Mouse (Mus musculus) cerebellum, postnatal 10 days (tissue): ENCODE measurements around the gene Prr19.
A peak's percentile ranks its signal among the peaks of the same experiment; 100 is the strongest.
"Not testable (repeated sequence)": the region's sequence is repeated elsewhere in the genome, so short reads cannot be mapped to it uniquely, and the experiment has no call there.

Experiments
- DNase-seq, 2 experiments: peaks; one replicate each; pipeline ENCODE4 v3.0.0; 2021; ENCODE audit warnings: mixed read lengths in 2 of 2

Prr19 gene

DNA sequence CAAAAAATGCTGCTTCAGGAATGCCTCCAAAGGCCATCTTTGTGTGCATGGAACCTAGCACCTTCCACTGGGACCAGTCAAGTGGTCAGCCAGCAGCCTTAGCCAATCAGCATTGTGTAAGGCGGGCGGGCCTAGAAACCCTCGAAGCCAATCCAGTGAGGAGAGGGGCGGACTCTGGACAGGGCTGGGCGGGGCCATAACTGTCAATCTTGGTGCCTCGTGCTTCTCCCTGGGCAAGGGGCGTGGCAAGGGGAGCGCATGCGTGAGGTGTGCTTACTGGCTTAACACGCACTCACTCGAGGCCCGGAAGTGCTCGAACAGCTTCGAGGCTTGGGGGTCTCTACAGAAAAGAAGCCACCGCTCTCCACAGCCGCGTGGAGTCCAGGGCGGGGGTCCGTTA, at the start of gene Prr19:
Prr19 (plus strand) TSS at position 349 of the 400 bp plus-strand sequence.
- peak; percentile 62 for DNase-seq

DNA sequence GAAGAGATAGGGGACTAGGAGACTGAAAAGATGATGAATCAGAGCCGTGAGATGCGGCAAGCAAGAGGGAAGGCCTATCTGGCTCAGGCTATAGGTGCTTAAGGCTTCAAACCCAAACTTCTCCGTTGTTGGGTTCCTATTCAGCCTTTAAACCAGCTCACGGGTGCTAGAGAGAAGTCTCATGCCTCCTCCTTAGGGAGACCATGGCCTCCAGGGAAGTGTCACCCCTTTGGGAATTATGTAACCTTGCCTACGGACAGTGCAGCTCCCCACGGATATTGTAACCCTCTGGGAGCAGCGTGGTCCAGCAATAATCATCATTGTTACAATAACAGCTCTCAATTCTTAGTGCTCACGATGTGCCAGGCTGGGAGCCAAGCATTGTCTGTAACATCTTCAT, 49.4 kb upstream of the Prr19 start:
- DNase-seq = peak in 1 of 2 experiments; percentile 38

DNA sequence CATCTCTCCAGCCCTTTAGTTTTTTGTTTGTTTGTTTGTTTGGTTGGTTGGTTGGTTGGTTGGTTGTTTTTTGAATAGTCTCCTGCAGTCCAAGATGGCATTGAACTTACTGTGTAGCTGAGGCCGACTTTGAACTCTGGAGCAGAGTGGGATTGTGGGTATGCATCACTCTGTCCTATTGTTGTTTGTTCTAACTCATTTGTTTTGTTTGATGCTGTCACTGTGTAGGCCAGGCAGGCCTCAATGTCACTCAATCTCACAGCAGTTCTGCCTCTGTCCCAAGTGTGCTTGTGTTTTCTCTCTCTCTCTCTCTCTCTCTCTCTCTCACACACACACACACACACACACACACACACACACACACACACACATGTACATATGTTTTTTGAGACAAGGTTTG, 39.3 kb upstream of the Prr19 start:
- no peak for DNase-seq

DNA sequence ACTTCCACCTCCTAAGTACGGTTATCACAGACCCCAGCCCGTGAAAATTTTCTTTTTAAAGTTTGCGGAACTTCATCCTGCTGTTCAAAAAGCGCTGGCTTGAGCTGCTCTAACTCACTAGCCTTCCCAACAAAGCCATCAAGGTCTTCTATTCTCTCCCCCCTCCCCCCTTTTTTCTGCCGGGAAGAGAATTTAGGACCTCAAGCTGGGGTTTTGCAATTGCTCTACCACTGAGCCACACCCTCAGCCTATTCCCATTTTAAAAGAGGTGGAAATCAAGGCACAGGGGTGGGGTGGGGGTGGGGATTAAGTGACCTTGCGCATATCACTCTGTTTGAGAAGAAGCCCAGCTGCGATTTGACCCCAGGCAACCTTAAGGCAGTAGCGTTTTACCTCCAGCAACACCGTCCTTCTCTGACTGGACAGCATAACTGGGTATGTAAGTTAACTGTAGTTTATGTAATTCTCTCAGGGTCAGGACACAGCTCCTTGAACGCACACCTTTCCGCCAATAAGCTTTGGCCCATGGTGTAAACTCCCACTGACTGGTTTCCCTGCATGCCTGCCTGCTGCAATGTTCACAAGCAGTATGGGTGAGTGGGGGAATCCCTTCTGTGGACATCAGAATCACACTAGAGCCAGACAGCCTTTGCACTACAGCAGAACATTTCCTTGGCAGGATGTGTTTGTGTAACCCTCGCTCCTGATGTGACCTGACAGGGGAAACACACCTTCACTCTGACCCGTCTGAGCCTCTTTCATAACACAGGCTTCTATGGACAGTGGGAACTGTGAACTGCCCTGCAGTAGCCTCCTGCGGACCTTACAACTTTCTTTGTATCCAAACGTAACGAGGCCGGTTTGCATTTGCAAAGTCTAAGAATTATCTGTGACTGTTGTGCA, 37.0 kb upstream of the Prr19 start:
- DNase-seq = no peak

DNA sequence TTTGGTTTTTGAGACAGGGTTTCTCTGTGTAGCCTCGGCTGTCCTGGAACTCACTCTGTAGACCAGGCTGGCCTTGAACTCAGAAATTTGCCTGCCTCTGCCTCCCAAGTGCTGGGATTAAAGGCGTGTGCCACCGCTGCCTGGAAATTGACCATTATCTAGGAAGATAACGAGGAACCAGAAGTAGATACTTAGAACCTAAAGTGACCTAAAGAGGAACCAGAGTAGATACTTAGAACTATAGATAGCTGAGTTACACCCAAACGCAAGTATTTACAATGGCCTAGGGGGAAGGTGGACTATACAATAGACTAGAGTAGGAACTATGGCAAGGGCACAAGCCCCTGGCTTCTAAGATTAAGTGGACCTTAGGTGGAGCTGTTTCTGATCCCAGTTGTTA, 35.5 kb upstream of the Prr19 start:
- DNase-seq = not testable (repeated sequence)

DNA sequence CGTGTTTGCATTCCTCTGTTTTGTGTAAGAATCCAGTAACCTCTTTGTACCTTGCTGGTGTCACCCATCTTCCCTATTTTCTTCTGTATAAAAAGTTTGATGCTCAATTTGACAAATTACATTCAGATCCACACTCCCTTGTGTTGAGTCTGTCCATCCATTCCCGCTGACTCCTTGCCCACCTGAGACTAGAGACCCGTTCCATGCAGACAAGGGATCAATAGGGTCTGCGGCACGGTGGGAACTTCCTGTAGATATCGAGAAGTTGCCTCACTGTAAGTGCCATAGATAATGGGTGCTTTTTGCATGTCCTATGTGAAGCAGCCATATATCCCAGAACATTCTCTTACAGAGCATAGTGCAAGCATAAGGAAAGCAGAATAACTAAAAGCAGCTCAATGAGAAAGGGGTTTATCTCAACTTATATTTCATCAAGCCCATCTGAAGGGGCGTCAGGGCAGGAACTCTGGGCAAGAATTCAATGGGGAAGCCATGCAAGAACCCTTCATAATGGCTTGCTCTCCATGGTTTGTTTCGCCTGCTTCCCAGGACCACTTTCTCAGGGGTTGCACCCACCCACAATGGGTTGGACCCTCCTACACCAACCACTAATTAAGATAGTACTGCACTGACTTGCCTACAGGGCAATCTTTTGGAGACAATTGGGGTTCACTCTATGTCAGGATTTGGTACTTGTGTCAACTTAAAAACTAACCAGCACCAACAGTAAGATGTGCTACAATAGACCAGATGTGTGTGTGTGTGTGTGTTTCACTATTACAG, 34.8 kb upstream of the Prr19 start:
- DNase-seq = no peak

DNA sequence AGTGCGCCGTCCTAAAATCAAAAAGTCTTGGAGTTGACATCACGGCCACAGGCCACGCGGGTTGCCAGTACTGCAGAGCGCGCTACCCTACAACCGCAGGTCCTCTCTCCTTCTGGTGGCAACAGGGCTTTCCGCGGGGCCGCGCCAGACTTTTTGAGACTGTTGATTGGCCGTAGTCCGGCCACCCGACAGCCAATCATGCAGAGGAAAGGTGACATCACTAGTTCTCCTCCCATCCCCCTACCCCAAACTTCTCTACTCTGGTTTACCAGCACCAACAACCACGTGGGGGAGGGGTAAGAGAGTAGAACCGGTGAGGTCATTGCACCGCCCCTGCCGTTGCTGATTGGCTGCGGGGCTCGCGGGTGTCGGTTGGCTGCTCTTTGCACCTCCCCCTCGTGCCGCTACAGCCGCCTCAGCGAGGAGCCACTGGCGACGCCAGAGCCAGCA, 33.9 kb upstream of the Prr19 start, which contains the start of gene Cic:
Cic (plus strand) TSS at position 404 of the 450 bp plus-strand sequence.
- peak; percentile 100 for DNase-seq

DNA sequence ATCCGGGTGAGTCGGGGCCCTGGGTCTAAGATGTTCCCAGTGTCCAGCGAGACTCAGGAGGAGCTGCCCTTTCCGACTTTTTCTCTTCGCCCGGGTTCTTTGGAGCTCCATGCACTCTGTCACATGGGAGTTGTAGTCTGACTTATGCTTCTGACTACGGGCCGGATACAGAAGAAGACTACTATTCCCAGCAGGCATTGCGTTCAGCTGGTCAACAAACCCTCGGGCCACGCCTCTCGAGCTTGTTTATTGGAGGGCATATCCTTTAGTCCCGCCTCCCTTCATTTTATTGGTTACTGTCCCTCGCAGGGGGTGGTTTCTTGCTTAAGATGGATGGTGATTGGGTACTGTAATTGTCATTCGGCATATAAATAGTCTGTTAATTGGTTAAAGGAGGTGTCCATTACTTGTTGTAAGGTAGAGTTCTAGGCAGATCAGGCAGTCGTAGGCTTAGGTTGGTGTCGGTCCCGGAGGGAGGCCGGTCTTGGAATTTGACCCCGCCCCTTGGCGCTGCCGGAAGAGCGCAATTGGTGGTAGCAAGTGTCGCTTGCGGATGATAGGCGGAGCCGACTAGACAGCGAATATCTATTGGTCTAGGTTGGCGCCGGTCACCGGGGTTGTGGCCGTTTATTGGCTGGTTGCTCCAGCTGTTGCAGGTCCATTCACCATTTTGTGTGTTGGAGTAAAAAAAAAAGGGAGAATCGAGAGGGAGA, 33.3 kb upstream of the Prr19 start:
- DNase-seq = peak; percentile 99 to 100

DNA sequence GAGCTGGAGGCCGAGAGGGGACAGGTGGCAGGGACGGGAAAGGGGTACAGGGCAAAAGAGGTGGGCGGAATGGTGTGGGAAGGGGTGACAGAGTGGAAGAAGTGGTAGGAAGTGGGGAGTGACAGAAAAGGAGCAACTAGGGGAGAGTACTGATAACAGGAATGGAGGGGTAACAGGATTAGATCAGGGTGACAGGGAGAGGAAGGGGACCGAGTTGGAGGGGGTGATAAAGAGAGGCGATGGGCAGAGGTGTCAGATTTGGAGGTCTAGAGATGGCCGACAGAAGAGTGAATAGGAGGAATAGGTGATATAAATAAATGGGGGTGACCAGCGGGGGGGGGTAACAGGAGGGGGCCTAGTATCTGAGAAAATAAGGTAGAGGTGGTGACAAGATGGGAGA, 32.6 kb upstream of the Prr19 start:
- DNase-seq = no peak

DNA sequence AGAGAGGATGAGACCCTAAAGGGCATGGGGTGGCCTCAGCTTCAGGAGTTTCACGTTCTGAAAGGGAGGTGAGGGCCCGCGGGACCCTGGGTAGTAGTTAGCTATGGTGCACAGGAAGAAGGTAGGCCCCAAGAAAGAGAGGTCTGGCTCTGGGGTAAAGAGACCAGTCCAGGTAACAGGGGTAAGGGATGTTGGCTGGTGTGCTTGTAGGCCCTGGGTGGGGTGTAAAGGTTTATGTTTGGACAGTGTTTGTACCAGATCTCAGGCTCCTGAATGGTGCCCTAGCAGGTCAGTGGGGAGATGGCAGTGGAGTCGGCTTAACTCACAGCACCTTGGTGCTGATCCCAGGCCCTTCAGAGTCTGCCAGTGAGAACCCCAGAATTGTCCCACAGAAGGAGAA, 32.2 kb upstream of the Prr19 start:
- peak; percentile 23 to 36 for DNase-seq

DNA sequence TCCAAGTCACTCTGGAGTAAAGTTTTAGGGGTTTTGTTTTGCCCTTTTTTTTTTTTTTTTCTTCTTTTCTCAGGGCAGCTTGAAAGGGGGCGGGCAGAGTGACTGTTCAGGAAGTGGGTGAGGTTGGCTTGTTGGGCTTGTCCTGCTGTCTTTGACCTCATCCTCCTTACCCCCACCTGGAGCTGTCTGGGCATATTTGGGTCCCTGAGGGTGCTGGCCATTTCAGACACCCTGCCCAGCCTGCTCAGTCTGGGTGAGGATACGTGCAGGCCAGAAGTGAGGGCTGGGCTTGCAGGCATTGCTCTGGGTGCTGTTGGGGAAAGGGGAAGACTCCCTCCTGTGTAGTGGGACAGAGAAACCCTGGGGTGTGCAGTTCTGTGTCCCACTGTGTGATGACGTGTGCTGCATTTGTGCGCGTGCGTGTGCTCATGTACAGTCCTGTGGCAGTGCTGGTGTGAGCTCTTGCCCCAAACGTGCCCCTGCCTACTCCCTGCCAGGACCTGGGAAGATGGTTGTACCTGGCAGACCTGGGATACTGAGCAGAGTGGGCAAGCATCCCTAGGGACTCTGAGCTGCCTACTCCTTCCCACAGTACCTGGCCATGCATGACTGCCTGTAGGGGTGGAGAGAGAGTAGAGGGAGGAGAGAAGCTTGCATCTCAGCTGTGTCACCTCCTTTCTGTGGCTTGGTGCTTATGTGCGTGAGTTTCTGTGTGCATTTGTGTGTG, 31.5 kb upstream of the Prr19 start:
- DNase-seq = peak in 1 of 2 experiments; percentile 15

DNA sequence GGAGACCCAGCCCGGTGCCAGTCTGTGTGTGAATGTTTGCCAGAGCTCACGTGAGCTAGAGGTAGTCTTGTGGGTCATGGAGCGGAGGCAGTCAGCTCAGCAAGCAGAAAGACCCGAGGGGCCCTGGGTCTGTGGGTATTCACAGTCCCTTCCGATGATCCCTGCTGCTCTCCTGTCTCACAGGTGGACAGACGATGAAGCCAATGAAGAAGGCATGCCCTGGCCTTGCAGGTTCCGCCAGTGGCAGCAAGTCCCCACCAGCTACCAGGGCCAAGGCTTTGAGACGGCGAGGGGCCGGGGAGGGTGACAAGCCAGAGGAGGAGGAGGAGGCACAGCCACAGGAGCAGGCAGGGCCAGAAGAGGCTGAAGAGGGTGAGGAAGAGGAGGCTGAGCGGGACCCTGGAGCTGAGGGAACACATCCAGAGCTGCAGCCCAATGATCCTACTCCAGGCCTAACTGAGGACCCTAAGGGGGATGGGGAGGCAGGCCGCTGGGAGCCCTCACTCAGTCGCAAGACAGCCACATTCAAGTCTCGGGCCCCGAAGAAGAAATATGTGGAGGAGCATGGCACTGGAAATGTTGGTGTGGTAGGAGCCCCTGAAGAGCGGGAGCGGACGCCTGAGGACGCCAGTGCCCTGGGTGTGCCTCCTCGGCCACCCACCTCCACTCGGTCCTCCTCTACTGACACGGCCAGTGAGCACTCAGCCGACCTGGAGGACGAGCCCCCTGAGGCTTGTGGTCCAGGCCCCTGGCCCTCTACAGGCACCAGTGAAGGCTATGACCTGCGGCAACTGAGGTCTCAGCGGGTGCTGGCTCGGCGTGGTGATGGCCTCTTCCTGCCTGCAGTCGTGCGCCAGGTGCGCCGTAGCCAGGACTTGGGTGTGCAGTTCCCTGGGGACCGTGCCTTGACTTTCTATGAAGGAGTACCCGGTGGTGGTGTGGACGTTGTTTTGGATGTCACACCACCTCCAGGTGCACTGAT, 30.3 kb upstream of the Prr19 start:
- peak in 1 of 2 experiments; percentile 31 for DNase-seq

DNA sequence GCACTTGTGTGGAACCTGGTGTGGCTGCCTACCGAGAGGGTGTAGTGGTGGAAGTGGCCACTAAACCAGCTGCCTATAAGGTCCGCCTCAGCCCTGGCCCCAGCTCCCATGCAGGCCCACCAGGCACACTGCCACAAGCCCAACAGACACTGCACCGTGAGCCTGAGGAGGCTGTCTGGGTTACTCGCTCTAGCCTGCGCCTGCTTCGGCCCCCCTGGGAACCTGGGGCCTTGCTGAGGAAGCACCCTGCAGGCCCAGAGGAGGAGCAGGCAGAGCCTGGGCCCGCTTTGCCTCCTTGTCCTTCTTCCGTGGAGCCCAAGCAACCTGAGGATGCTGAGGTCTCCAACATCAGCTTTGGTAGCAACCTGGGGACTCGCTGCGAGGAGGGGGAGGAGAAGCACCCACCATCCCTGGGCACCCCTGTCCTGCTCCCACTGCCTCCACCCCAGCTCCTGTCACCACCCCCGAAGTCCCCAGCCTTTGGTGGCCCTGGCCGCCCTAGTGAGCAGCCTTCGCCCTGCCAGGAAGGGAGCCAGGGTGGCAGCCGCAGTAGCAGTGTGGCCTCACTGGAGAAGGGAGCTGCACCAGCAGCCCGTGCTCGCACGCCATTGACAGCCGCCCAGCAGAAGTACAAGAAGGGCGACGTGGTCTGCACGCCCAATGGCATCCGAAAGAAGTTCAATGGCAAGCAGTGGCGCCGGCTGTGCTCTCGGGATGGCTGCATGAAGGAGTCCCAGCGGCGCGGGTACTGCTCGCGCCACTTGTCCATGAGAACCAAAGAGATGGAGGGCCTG, 29.4 kb upstream of the Prr19 start:
- DNase-seq = peak in 1 of 2 experiments; percentile 13

DNA sequence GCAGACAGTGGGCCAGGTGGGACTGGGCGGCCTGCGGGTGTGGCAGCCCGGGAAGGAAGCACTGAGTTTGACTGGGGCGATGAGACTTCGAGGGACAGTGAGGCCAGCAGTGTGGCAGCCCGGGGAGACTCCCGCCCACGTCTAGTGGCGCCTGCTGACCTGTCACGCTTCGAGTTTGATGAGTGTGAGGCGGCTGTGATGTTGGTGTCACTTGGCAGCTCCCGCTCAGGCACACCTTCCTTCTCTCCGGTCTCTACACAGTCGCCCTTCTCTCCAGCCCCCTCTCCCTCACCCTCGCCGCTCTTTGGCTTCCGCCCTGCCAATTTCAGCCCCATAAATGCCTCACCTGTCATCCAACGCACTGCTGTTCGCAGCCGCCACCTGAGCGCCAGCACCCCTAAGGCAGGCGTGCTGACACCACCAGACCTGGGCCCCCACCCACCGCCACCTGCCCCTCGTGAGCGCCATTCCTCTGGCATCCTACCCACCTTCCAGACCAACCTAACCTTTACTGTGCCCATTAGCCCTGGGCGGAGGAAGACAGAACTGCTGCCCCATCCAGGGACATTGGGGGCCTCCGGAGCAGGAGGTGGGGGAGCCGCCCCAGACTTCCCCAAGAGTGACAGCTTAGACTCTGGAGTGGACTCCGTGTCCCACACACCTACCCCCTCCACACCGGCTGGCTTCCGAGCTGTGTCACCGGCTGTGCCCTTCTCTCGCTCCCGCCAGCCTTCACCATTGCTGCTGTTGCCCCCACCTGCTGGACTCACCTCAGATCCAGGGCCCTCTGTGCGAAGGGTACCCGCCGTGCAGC, 28.6 kb upstream of the Prr19 start:
- peak in 1 of 2 experiments; percentile 30 for DNase-seq

DNA sequence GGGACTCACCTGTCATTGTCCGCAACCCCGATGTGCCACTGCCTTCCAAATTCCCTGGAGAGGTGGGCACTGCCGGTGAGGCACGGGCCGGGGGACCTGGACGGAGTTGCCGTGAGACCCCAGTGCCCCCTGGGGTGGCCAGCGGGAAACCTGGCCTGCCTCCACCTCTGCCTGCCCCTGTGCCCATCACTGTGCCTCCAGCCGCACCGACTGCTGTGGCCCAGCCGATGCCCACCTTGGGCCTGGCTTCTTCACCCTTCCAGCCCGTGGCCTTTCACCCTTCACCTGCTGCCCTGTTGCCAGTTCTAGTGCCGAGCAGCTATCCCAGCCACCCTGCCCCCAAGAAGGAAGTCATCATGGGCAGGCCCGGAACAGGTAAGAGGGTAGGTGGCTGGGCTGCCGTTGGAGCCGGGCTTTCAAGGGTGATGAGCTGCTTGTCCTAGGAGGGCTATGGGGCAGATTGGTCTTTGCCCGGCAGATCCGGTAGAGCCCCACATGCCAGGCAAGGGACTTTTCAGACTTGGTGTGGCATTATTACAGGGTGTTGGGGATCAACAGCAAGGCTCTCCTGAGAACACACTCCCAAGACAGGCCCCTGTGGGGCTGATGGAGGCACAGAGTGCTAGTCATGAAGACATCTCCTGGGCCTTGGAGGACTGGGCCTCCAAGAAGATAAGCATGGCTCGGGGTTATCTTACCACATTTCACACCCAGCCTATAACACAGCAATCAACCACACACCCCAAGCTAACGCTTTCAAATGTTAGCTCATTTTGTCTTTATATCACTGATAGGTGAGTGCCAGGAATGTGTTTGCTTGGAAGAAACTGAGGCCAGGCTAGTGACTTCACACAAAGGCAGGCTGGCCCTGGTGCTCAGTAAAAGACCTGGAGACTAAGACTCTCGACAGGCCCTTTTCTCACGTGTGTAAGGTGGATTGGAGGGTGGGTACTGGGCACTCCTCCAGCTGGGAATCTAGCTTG, 27.7 kb upstream of the Prr19 start:
- peak; percentile 34 to 37 for DNase-seq

DNA sequence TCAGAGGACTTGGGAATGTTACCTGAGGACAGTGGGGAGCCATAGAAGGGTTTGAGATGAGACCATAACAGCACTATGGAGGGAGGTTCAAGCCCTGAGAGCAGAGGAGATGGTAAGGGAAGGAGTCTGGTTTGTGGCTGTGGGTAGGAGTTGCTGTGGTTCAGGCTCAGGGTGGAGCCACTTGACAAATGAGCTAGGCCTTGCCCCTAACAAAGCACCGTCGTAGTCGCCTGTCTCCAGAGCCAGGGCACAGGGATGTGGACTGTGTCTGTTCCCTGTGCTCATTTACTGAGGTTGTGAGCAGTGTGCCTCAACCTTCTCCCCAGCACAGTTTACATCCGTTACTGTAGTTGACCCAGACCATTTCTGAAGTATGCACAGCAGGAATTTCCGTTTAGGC, 26.6 kb upstream of the Prr19 start:
- no peak for DNase-seq

DNA sequence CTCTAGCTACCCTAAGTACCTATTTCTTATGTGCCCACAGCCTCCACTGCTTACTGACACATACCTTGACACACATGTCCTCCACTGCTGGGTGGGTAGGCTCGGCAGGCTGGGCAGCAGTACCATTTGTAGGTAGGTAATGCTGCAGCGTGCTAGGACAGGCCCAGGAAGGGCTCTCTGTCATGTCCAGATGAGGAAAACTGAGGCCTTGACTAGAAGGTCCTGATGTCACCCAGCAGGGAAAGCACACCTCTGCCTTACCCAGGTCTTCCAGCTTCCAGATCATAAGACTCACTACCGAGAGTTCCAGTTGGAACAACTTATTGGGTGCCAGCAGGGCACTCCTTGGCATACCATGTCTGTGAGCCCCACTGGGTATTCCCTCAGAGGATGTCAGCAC, 26.2 kb upstream of the Prr19 start:
- DNase-seq = no peak
